Mouse (Mus musculus) gastrocnemius, adult 8-10 months (tissue): ENCODE measurements around the gene Macrod1. TPM values are rescaled to one million over a fixed set of nuclear protein-coding genes. Genes with fewer than 3 reads are reported as not detected.

ENCODE experiments used
- DNase-seq, 2 experiments: peaks; one replicate each; pipeline ENCODE4 v3.0.0; 2022; ENCODE audit warnings: low spot score in 2 of 2
- total RNA-seq, 4 experiments: library from RNA; stranded (reverse); gene quantifications; 2 replicates each; pipeline ENCODE4 v1.2.4; 2022

The Macrod1 gene
- total RNA-seq, 4 experiments from 2014 or later, result 279 to 336 (median 292) TPM

GRCm38 (mm10) chr19:7195900-7196728 lies 139.5 kb downstream of the Macrod1 start:
- peak in 1 of 2 experiments; percentile 53 for DNase-seq

- DNase-seq, result no peak
These were observed 140.2 kb downstream of the Macrod1 start for GRCm38 (mm10) chr19:7196741-7197270.

GRCm38 (mm10) chr19:7197445-7197844 lies 140.8 kb downstream of the Macrod1 start:
- no peak for DNase-seq

DNA sequence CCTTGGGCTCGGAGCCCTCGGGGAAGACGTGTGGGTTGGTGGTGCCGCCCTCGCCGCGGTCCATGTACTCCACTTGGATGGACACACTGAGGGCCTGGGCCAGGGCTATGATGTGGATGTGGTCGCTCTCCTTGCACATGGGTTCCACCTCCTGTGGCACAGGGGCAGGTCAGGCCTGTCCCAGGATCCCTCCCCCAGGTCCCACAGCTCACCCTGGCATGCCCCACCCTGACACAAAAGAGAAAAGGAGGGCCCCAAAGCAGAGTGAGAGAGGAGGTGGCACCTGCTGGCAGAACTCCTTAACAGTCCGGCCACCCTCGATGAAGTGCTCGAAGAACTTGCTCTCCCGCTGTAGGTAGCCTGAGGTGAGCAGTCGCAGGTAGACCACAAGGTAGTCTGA lies 142.5 kb downstream of the Macrod1 start:
- no peak for DNase-seq

GRCm38 (mm10) chr19:7200427-7200826 lies 143.8 kb downstream of the Macrod1 start:
- no peak for DNase-seq

GRCm38 (mm10) chr19:7204898-7205297 lies 148.3 kb downstream of the Macrod1 start:
- no peak for DNase-seq

- no peak for DNase-seq
These were observed 148.7 kb downstream of the Macrod1 start for GRCm38 (mm10) chr19:7205326-7205725.

DNA sequence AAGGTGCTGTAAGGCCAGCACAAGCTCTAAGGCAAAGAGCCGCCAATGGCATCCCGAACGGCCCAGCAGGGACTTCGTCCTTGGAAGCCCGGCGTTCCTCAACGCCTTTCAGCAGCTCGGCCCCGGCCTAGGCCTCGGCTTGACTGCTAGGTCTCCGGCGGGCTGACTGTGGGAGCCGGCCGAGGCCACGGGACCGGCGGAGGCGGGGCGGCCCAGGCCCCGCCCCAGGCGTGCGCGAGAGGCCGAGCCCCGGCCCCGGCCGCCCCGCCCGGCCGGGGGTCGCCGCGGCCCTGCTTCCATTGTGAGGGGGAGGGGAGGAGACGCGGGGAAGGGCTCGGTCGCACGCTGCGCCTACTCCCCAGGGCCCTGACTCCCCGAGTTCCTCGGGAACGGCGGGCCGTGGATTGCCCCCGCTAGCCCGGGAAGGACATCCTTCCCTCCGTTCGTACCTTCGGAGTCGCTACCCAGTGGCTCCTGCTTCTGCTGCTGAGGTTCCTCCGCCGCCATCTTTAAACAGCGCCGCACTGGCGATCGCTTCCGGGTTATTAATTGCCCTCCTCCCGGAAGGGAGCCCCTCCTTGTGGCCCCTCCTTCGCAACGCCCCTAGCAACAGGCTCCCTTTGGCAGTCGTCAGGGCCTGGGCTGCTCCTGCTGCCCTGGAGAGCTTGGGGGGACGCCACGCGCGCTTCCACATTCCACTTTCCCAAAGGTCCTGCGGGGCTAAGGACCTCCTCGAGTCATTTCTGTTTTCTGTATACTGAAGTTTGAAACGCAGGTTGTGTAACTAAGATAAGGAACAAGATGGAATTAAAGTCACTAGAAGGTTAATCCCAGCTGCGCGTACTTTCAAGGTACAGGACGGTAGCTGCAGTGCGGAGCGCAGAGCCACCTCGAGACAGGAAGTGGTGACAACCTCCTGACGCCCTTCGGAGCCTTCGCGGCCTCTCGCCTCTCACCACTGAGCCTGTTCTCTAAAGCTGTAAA lies 149.4 kb downstream of the Macrod1 start, which contains the start of gene Otub1:
Otub1 (minus strand) TSS at position 564 of the 984 bp plus-strand sequence.
- DNase-seq, result peak; percentile 84 to 90

DNA sequence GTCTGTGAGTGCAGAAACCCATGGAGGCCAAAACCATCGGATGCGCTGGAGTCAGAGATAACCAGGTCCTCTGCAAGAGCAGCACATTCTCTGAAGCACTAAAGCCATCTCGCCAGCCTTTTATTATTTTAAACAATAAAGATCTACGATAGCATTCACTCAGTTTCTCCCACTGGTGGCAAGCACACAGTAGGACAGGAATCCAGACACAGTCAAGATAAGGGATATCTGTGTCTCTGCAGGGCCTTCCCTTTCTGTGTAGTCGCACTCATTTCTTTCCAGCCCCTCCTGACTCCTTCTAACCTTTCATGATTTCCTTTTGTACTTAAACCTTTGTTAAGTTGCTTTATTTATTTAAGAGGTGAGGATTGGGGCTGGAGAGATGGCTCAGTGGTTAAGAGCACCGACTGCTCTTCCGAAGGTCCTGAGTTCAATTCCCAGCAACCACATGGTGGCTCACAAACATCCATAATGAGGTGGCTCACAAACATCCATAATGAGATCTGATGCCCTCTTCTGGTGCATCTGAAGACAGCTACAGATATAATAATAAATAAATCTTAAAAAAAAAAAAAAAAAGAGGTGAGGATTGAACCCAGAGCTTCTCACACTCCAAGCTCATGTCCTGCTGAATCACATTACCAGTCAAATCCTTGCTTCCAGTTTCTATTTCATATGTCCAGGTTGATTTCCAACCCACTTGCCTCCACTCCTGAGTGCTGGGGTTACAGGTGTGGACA lies 153.5 kb downstream of the Macrod1 start:
- no peak for DNase-seq

DNA sequence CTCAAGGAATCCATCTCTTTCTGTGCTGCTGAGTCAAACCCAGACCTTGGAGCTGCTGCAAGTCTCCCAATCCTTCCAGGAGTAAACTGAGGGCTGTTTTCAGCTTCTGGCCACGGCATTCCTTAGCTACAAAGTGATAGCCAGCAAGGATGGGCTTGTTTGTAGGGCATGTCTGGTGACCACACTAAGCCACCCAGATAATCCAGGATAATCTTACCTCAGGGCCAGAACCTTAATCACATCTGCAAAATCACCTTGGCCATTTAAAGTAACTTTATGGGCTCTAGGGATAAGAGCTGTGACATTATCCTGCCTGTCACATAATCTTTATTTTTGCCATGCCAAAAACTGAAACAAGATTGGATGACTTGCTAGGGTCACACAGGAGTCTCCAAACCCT lies 155.6 kb downstream of the Macrod1 start:
- DNase-seq, result no peak

DNA sequence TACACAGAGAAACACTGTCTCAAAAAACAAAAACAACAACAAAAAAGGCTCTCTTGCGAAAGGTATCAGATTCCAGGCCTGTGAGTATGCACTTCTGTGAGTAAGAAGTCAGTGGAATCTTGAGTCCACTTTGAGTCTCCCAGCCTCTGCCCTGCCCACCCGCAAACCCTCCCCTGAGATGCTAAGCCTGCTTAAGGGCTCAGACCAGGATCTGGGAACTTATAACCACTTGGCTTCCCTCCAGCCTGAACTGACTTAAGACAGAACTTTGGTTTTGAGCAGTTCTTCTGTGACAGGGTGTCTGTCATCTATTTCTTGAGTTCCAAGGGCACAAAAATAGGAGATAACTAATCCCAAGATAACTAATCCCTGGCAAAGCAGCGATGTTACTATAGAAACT lies 156.4 kb downstream of the Macrod1 start:
- DNase-seq, result no peak

- no peak for DNase-seq
These were observed 157.9 kb downstream of the Macrod1 start for GRCm38 (mm10) chr19:7214484-7214883.

- DNase-seq, result peak; percentile 92 to 95
These were observed 160.7 kb downstream of the Macrod1 start, which contains the start of gene Cox8a for GRCm38 (mm10) chr19:7217162-7217925. Gene Cox8a, minus strand, starts transcription at chr19:7217616.

DNA sequence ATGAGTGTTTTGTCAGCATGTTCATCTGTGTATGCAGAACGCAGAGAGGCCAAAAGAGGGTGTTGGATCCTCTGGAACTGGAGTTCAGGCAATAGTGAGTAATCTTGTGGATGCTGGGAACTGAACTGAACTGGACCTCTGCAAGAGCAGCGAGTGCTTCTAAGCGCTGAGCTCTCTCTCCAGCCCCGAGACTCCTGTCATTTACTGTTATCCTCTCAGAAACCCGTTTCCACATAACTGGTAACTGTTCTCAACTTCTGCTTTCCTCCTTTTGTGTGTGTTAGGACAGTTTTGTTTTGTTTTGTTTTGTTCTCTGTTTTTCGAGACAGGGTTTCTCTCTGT lies 161.3 kb downstream of the Macrod1 start:
- no peak for DNase-seq

GRCm38 (mm10) chr19:7218753-7219152 lies 162.1 kb downstream of the Macrod1 start:
- DNase-seq, result no peak

DNA sequence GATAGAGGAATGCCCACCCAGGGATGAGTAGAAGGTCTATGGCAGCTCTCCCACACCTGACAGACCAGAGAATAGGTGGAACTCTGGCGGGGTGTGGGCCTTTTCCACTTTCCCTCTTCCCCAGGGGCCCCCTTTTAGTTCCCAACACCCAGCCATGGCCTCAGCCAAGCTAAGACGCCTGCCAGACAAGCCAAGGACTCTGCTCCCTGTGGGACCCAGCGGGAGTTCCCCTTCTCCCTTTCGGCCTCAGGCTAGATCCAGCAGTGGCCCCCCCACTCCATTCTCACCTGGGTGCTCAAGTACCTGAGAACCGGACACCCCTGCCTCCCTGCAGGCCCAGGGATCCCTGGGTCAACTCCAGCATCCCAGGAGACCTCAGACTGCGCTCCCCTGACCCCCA lies 165.6 kb downstream of the Macrod1 start:
- no peak for DNase-seq

DNA sequence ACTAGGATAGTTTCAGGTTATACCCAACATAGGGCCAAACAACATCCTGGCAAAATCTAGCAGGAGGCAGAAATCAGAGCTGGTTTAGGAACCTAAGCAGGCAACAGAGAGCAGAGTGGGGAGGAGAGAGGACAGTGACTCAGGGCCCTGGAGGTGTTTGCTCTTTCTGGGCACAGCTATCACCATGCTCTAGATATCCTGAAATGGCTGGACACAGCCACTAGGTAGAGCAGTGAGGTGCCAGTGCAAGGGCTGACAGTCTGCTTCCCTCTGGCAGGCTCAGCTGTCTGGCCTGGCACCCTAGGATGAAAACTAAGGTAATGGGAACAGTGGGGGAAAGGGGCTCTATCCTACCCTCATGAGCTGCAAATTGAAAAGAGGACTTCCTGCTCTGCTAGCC lies 166.9 kb downstream of the Macrod1 start:
- DNase-seq, result no peak

DNA sequence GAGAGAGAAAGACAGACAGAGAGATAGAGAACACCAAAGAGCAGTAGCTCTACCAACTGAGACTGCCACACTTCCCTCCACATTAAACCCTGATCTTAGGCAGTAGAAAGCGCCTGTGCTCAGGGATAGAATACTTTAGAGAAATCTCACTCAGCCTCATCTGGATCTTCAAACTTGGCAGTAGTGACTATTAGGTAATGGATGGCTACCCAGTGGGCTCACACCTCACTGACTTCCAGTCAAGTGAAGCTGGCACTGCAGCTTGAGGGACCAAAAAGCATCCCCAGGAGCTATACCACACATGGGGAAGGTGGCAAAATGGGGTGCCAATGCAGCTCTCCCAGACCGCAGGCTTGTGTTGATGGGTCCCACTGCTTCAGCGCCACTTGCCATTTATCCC lies 167.6 kb downstream of the Macrod1 start:
- no peak for DNase-seq

GRCm38 (mm10) chr19:7225096-7225690 lies 168.6 kb downstream of the Macrod1 start:
- no peak for DNase-seq

- DNase-seq, result no peak
These were observed 169.9 kb downstream of the Macrod1 start for GRCm38 (mm10) chr19:7226511-7226914.
